Mouse (Mus musculus): ENCODE data around the gene Vkorc1l1. TPM values are rescaled to one million over a fixed set of nuclear protein-coding genes. Genes with fewer than 3 reads are reported as not detected.
A peak's percentile ranks its signal among the peaks of the same experiment; 100 is the strongest.
"Not testable (repeated sequence)": the region's sequence is repeated elsewhere in the genome, so short reads cannot be mapped to it uniquely, and the experiment has no call there.

Gene Vkorc1l1
- total RNA-seq (2021), result 10 to 100 TPM; 44.6 to 46.3 TPM

- intact Hi-C loops (cut with DNase I), result no loop called here
- peak; percentile 96 to 99 for DNase-seq (ENCODE audit: low spot score in 2 of 2)
Measured at GRCm38 (mm10) chr5:129941495-129942045, at the start of gene Vkorc1l1. Gene Vkorc1l1, plus strand, starts transcription at chr5:129941970.

- intact Hi-C loops (cut with DNase I), result no loop called here
Measured at GRCm38 (mm10) chr5:129895198-129896088, 46.3 kb upstream of the Vkorc1l1 start, which contains the start of gene Zbed5. Gene Zbed5, plus strand, starts transcription at chr5:129895723.

GRCm38 (mm10) chr5:129898449-129898848 lies 43.3 kb upstream of the Vkorc1l1 start, which contains the start of gene Phkg1:
Gene Phkg1, minus strand, starts transcription at chr5:129898549.
- intact Hi-C loops (cut with DNase I), result no loop called here
- DNase-seq (ENCODE audit: low spot score in 2 of 2), result no peak

More at GRCm38 (mm10) chr5:129895198-129896088, 46.3 kb upstream of the Vkorc1l1 start, which contains the start of gene Zbed5:
- DNase-seq (ENCODE audit: low spot score in 2 of 2), result peak; percentile 89 to 95

GRCm38 (mm10) chr5:129907775-129908174 lies 34.0 kb upstream of the Vkorc1l1 start:
- no peak for DNase-seq (ENCODE audit: low spot score in 2 of 2)
- intact Hi-C loops (cut with DNase I), result no loop called here

- DNase-seq (ENCODE audit: low spot score in 2 of 2), result peak; percentile 87 to 93
- intact Hi-C loops (cut with DNase I), result no loop called here
Measured at GRCm38 (mm10) chr5:129908242-129908965, 33.4 kb upstream of the Vkorc1l1 start, which contains the start of gene Nupr1l. Gene Nupr1l, plus strand, starts transcription at chr5:129908540.

- intact Hi-C loops (cut with DNase I), result no loop called here
- no peak for DNase-seq (ENCODE audit: low spot score in 2 of 2)
Measured at GRCm38 (mm10) chr5:129909147-129909546, 32.6 kb upstream of the Vkorc1l1 start.

- intact Hi-C loops (cut with DNase I), result no loop called here
Measured at GRCm38 (mm10) chr5:129909591-129909990, 32.2 kb upstream of the Vkorc1l1 start.

GRCm38 (mm10) chr5:129914024-129914423 lies 27.7 kb upstream of the Vkorc1l1 start:
- intact Hi-C loops (cut with DNase I), result no loop called here
- no peak for DNase-seq (ENCODE audit: low spot score in 2 of 2)

More at GRCm38 (mm10) chr5:129909591-129909990, 32.2 kb upstream of the Vkorc1l1 start:
- no peak for DNase-seq (ENCODE audit: low spot score in 2 of 2)

- DNase-seq (ENCODE audit: low spot score in 2 of 2); intact Hi-C loops (cut with DNase I): not testable (repeated sequence)
Measured at GRCm38 (mm10) chr5:129915491-129915890, 26.3 kb upstream of the Vkorc1l1 start.

- intact Hi-C loops (cut with DNase I), result no loop called here
- DNase-seq (ENCODE audit: low spot score in 2 of 2), result no peak
Measured at GRCm38 (mm10) chr5:129918065-129918651, 23.6 kb upstream of the Vkorc1l1 start.

GRCm38 (mm10) chr5:129918752-129919151 lies 23.0 kb upstream of the Vkorc1l1 start:
- intact Hi-C loops (cut with DNase I), result no loop called here
- DNase-seq (ENCODE audit: low spot score in 2 of 2), result no peak

- intact Hi-C loops (cut with DNase I), result no loop called here
- no peak for DNase-seq (ENCODE audit: low spot score in 2 of 2)
Measured at GRCm38 (mm10) chr5:129919320-129919719, 22.4 kb upstream of the Vkorc1l1 start.

GRCm38 (mm10) chr5:129921972-129922371 lies 19.8 kb upstream of the Vkorc1l1 start:
- intact Hi-C loops (cut with DNase I), result no loop called here
- DNase-seq (ENCODE audit: low spot score in 2 of 2), result no peak

GRCm38 (mm10) chr5:129924820-129925452 lies 16.8 kb upstream of the Vkorc1l1 start:
- intact Hi-C loops (cut with DNase I), result no loop called here
- no peak for DNase-seq (ENCODE audit: low spot score in 2 of 2)

GRCm38 (mm10) chr5:129925933-129926332 lies 15.8 kb upstream of the Vkorc1l1 start:
- no peak for DNase-seq (ENCODE audit: low spot score in 2 of 2)
- intact Hi-C loops (cut with DNase I), result no loop called here

- intact Hi-C loops (cut with DNase I), result no loop called here
- DNase-seq (ENCODE audit: low spot score in 2 of 2), result no peak
Measured at GRCm38 (mm10) chr5:129929924-129930855, 11.6 kb upstream of the Vkorc1l1 start.

- intact Hi-C loops (cut with DNase I), result no loop called here
Measured at GRCm38 (mm10) chr5:129936941-129937340, 4.8 kb upstream of the Vkorc1l1 start.

GRCm38 (mm10) chr5:129940281-129940680 lies 1.5 kb upstream of the Vkorc1l1 start:
- intact Hi-C loops (cut with DNase I), result no loop called here

More at GRCm38 (mm10) chr5:129936941-129937340, 4.8 kb upstream of the Vkorc1l1 start:
- DNase-seq (ENCODE audit: low spot score in 2 of 2), result no peak

More at GRCm38 (mm10) chr5:129940281-129940680, 1.5 kb upstream of the Vkorc1l1 start:
- DNase-seq (ENCODE audit: low spot score in 2 of 2), result no peak
